Mouse (Mus musculus) cerebellum, adult 11 months (tissue): ENCODE measurements at regions not wholly inside any gene's neighbourhood (a gene's known extent, or its start where the extent isn't known, plus 50 kb on each side); places are given as distances from the start of the nearest gene placed in this dataset.

ENCODE experiments used
- DNase-seq: peaks from one replicate; pipeline ENCODE4 v3.0.0; 2022

- DNase-seq = no peak
Observed at GRCm38 (mm10) chr17:9905501-9906462, 236.3 kb upstream of the Pabpc6 start.

- DNase-seq = no peak
Observed at GRCm38 (mm10) chr17:9904525-9904991, 235.0 kb upstream of the Pabpc6 start.

- no peak for DNase-seq
Observed at GRCm38 (mm10) chr17:9903313-9903712, 233.8 kb upstream of the Pabpc6 start.

- DNase-seq = no peak
Observed at GRCm38 (mm10) chr17:9896964-9897363, 227.4 kb upstream of the Pabpc6 start.

GRCm38 (mm10) chr17:9895686-9896082 lies 226.2 kb upstream of the Pabpc6 start:
- DNase-seq = no peak

- DNase-seq = no peak
Observed at GRCm38 (mm10) chr17:9894828-9895685, 225.5 kb upstream of the Pabpc6 start.

- DNase-seq = no peak
Observed at GRCm38 (mm10) chr17:9893966-9894365, 224.4 kb upstream of the Pabpc6 start.

- DNase-seq = no peak
Observed at GRCm38 (mm10) chr17:9892776-9893175, 223.3 kb upstream of the Pabpc6 start.

GRCm38 (mm10) chr17:9892141-9892540 lies 222.6 kb upstream of the Pabpc6 start:
- DNase-seq = no peak

GRCm38 (mm10) chr17:9888494-9888893 lies 219.0 kb upstream of the Pabpc6 start:
- DNase-seq = no peak

- no peak for DNase-seq
Observed at GRCm38 (mm10) chr17:9885110-9885509, 215.6 kb upstream of the Pabpc6 start.

GRCm38 (mm10) chr17:9882639-9883226 lies 213.2 kb upstream of the Pabpc6 start:
- no peak for DNase-seq

GRCm38 (mm10) chr17:9879556-9880206 lies 210.2 kb upstream of the Pabpc6 start:
- DNase-seq = peak; percentile 14

GRCm38 (mm10) chr17:9873695-9874094 lies 204.2 kb upstream of the Pabpc6 start:
- no peak for DNase-seq

GRCm38 (mm10) chr17:9870237-9870636 lies 200.7 kb upstream of the Pabpc6 start:
- DNase-seq = no peak

- DNase-seq = no peak
Observed at GRCm38 (mm10) chr17:9868747-9869281, 199.3 kb upstream of the Pabpc6 start.

- DNase-seq = no peak
Observed at GRCm38 (mm10) chr17:9864254-9864653, 194.7 kb upstream of the Pabpc6 start.

GRCm38 (mm10) chr17:9861923-9862854 lies 192.7 kb upstream of the Pabpc6 start:
- no peak for DNase-seq

GRCm38 (mm10) chr17:9861346-9861745 lies 191.8 kb upstream of the Pabpc6 start:
- no peak for DNase-seq

- DNase-seq = no peak
Observed at GRCm38 (mm10) chr17:9848559-9849357, 179.2 kb upstream of the Pabpc6 start.
